Mouse (Mus musculus): ENCODE measurements around the gene Pdlim1.

GRCm38 (mm10) chr19:40249352-40249751 is 22.3 kb downstream of the Pdlim1 start:
- TF ChIP-seq CTCF (IDR thresholded peaks at IDR 0.05; ENCODE audit: low read depth, low read length) (no peak), POLR2A (IDR thresholded peaks at IDR 0.05; ENCODE audit: extremely low read depth, insufficient read depth, low read length) (no peak)

Data from liver, adult 2 months (tissue).